Mouse (Mus musculus) ES-Bruce4 (cell line): ENCODE results near the gene Isg15.

ENCODE experiments used
- CTCF ChIP-seq: IDR thresholded peaks from one replicate; pipeline ENCODE4 v1.8.1; 2011; ENCODE audit warnings: low read depth, low read length
- EP300 ChIP-seq: IDR thresholded peaks from 2 replicates; pipeline ENCODE4 v1.6.1; 2011; ENCODE audit warnings: low read depth, low read length; ENCODE audit not compliant: insufficient read depth
- POLR2A ChIP-seq: IDR thresholded peaks from one replicate; pipeline ENCODE4 v1.8.1; 2011; ENCODE audit warnings: low read length; ENCODE audit not compliant: insufficient read depth

DNA sequence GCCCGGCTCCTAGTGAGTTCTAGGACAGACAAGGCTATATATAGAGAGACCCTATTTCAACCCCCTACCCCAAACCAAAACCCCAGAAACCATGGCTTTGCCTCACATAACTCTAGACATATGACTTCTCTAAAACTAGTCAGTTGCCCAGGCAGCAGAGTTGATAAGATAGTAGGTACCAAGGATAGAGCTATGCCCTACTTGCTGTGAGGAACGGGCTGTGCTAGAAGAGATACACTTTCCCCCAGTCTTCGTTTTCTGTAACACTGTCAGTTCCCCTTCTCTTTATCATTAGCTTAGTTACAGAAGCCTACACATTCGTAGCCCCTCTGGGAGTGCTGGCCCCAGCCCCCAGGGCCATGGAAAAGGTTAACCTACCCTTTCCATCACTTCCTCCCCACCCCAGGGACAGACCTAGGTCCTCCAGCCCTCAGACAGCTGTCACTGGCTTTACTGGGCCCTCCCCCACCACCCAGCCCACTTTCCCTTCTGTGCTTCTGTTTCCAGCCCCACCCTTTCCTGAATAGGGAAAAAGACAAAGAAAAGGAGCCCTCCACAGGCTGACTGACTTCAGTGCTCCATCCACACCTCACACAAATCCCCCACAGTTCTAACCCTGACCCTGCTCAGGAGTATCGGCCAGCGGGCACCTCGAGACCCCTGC is 16.2 kb downstream of the Isg15 start:
- TF ChIP-seq POLR2A (no peak), CTCF (no peak), EP300 (0 out of 2 replicates have a peak, but pooled peaks have one; percentile 48)
